Mouse (Mus musculus) thymus, postnatal 25 days (tissue): Measurements from ENCODE around the gene Zfp148.
A peak's percentile ranks its signal among the peaks of the same experiment; 100 is the strongest.

Experiments
- DNase-seq: peaks from one replicate; pipeline ENCODE4 v3.0.0; 2022

Gene Zfp148

GRCm38 (mm10) chr16:33379944-33380881 lies at the start of gene Zfp148:
Gene Zfp148, plus strand, starts transcription at chr16:33380836.
- peak; percentile 92 for DNase-seq

- DNase-seq = no peak
These were observed 47.6 kb upstream of the Zfp148 start for GRCm38 (mm10) chr16:33333015-33333414.

- peak; percentile 85 for DNase-seq
These were observed 43.5 kb upstream of the Zfp148 start for GRCm38 (mm10) chr16:33337177-33337576.

- no peak for DNase-seq
These were observed 43.0 kb upstream of the Zfp148 start for GRCm38 (mm10) chr16:33337681-33338080.

GRCm38 (mm10) chr16:33338492-33338891 lies 42.1 kb upstream of the Zfp148 start:
- no peak for DNase-seq

- no peak for DNase-seq
These were observed 41.2 kb upstream of the Zfp148 start for GRCm38 (mm10) chr16:33339476-33339875.

GRCm38 (mm10) chr16:33342356-33342755 lies 38.3 kb upstream of the Zfp148 start:
- DNase-seq = no peak

GRCm38 (mm10) chr16:33343106-33343505 lies 37.5 kb upstream of the Zfp148 start:
- no peak for DNase-seq

GRCm38 (mm10) chr16:33343601-33344000 lies 37.0 kb upstream of the Zfp148 start:
- DNase-seq = peak; percentile 65

- DNase-seq = peak; percentile 12
These were observed 36.3 kb upstream of the Zfp148 start for GRCm38 (mm10) chr16:33344379-33344778.

- peak; percentile 47 for DNase-seq
These were observed 35.8 kb upstream of the Zfp148 start for GRCm38 (mm10) chr16:33344875-33345274.

- no peak for DNase-seq
These were observed 34.3 kb upstream of the Zfp148 start for GRCm38 (mm10) chr16:33346376-33346775.

GRCm38 (mm10) chr16:33347134-33347533 lies 33.5 kb upstream of the Zfp148 start:
- no peak for DNase-seq

GRCm38 (mm10) chr16:33357805-33358204 lies 22.8 kb upstream of the Zfp148 start:
- DNase-seq = peak; percentile 49

GRCm38 (mm10) chr16:33365772-33366171 lies 14.9 kb upstream of the Zfp148 start:
- no peak for DNase-seq

- no peak for DNase-seq
These were observed 12.0 kb upstream of the Zfp148 start for GRCm38 (mm10) chr16:33368632-33369031.

- peak; percentile 33 for DNase-seq
These were observed 9.8 kb upstream of the Zfp148 start for GRCm38 (mm10) chr16:33370836-33371235.

- DNase-seq = no peak
These were observed 8.0 kb upstream of the Zfp148 start for GRCm38 (mm10) chr16:33372611-33373010.

- no peak for DNase-seq
These were observed 7.3 kb upstream of the Zfp148 start for GRCm38 (mm10) chr16:33373326-33373725.

- no peak for DNase-seq
These were observed 4.4 kb upstream of the Zfp148 start for GRCm38 (mm10) chr16:33376266-33376665.

- no peak for DNase-seq
These were observed 1.3 kb upstream of the Zfp148 start for GRCm38 (mm10) chr16:33379219-33379943.

- DNase-seq = peak; percentile 65
These were observed 412 bp downstream of the Zfp148 start for GRCm38 (mm10) chr16:33380882-33381613.

- DNase-seq = peak; percentile 27
These were observed 1.1 kb downstream of the Zfp148 start for GRCm38 (mm10) chr16:33381614-33382245.
